Mouse (Mus musculus) layer of hippocampus, adult 8-10 months (tissue): ENCODE measurements at regions not wholly inside any gene's neighbourhood (a gene's known extent, or its start where the extent isn't known, plus 50 kb on each side); places are given as distances from the start of the nearest gene placed in this dataset.
A peak's percentile ranks its signal among the peaks of the same experiment; 100 is the strongest.

Experiments used
- DNase-seq, 2 experiments: peaks; one replicate each; pipeline ENCODE4 v3.0.0; 2022; ENCODE audit warnings: low spot score in 2 of 2

DNA sequence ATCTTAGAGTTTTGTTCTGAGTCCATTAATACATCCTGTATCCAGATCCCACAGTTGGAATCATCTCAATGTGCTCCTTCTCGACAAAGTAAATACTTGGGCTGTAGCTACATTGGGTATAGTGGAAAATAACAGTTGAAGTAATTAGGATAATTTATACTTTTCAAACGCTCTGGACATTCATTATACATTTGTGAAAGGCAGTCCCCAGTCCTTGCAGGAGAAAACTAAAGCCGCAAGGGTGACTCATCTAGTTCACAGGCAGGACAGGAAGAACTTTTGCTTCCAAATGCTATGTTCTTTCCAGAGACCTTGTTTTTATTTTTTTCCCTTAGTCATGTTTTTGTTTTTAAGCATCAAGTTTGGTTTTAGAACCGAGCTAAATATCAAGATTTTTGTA, 218.8 kb downstream of the Gpr37 start:
- no peak for DNase-seq

DNA sequence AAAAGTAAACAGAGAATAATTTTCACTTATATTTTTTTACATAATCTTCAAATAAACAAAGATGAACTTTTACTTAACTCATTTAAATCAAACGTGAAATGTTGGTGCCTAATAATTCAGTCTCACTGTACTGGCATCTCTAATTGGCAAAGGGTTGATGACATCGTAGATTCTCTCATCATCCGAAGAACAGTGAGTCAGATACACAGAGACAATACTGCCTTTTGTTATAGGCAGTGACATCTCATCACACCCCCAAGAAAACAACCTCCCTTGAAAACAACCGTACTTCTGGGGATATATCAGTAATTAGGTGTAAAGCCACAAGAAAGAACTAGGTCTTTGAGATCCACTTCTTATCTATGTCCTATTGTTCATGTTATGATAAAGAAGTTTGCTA, 227.5 kb downstream of the Gpr37 start:
- DNase-seq, result no peak

DNA sequence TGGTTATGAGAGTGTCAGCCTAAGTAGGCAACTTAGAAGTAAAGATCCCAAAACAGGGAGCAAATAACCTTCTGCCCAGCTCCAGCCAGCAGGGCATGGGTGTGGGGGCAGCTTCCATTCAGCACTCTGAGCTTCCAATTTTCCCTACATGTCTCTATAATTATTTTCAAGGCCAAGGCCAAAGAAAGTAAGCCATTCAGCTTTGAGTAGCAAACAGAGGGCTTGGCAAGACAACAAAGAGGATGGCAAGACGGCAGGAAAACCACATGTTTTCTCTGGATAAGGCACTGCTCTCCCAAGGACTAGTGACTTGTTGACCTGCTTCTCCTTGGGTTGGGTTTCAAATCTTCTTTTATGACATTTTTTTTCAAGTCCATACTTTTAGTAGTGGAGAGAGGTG, 240.1 kb downstream of the Gpr37 start:
- DNase-seq, result no peak

DNA sequence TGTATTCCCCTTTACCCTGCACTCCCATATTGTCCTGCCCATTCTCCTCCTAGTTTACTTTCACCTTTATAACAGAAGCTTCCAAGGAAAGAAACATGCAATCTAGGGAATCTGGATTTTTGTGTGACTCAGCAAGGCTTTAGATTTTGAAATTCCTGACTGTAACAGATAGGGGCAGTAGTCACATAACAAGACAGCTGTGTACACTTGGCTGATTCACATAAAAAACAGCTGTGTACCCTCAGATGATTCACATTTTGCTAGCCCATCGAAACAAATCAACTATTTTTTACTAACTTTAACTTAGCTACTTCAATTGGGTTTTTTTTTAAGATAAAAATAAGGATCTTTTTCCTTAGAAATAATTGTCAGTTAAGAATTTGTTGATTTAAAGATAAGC, 240.6 kb downstream of the Gpr37 start:
- DNase-seq, result no peak

DNA sequence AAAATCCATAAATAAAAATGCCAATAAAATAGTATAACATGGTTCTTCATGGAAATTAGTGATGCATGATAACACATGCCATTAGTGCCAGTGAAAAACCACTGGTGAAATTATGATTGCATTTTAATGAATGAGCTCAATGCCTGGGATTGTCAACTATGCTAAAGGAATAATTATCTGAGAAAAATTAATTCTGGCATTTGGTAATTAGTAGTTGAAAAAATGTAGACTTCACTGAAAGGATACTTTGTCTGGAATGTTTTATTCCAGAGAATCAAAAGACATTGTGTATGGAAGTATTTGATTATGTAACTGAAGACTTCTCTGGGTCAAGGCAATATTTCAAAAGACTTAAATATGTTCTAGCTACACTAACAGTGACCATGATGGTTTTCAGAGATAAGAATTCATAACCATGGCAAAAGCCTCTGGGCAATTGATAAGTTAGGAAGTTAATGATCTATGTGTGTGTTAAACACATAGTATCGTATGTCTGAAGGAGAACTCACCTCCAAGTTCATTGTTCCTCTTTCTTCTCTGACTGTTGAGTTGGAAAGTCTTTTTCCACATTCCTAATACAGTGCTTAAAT, 245.1 kb downstream of the Gpr37 start:
- no peak for DNase-seq

DNA sequence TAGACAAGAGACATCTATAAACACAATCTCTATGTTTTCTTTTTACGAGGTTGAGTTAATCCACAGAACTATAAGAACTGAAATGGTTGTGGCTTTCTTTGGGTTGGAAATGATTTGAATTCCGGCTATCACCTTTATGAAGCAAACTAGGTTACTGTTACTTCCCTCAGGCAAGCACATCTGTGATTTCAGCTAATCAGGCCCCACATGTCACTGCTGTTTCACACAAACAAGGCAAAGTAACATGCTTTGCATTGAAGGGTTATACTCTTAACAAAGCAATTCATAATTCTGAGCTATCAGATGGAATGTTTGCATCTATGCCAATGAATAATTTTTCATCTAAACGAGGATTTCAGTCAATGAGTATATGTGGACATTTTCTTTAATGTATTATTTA, 246.4 kb downstream of the Gpr37 start:
- no peak for DNase-seq

DNA sequence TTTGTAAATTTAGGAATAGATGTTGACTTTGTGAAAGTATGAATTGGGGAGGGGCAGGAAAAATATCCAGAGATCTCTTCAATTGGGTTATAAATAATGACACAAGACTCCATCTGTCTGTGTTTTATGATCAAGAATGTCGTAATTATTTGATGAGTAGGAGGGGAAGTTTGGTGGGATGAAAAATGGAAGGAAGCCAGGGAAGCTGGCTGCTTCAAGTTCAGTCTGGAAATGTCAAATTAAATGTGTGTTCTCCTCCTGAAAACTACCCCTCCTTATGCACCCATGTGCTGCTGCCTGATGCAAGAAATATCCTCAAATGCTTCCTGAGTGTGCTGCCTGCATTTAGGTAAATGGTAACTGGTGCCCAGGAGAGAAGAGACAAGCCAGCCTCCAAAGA, 246.8 kb downstream of the Gpr37 start:
- peak; percentile 50 to 70 for DNase-seq

DNA sequence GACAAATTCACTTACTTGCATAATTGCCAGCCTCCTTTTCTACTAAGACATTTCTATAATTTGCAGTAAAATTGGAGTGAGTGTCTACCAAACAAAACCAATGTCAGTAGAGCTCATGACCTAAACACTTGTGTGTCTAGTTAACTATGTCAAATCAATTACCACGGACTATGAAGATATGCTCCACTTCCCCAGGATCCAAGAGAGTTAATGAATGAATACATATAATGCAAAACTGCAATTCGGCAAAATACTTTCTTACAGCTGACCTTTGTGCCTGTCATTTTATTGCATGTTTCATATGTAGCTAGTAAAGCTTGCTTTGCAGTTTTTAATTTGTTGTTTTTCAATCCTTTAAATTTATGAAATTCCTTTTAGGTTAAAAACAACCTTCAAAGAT, 248.4 kb downstream of the Gpr37 start:
- no peak for DNase-seq

DNA sequence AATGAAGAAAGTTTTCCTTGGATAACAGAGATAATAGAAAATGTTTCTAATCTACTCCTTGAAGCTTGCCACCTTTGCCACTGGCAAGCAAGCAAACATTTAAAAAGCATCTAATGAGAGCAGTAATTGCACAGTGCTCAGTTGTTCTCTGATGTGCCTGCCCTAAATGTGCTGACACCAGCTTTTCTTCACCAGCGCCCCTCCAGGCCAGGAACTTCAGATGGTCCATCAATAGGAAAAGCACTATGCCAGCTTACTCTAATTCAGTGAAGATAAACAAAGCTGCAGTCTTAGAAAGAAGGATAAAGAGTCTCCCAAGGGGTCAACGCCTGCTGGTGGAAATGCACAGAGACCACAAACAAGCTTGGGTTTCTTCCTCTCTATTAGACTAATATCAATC, 252.7 kb downstream of the Gpr37 start:
- no peak for DNase-seq

DNA sequence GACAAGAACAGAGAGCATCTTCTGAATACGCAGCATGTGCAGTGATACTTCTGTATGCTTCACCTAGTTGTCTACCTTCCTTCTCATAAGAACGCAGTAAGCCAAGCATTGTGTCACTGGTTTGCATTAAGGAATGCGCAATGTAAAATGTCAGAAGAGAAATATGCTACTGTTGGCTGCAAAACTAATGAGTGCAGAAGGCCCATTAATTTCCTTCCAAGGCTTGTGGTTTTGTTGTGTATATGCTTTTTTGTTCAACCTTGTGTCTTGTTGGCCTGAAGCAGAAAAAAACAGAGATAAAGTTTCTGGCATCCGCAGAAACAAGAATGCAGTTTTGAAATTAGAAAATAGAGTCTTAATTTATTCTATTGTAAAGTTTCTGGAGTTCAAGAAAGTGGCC, 261.5 kb downstream of the Gpr37 start:
- no peak for DNase-seq

DNA sequence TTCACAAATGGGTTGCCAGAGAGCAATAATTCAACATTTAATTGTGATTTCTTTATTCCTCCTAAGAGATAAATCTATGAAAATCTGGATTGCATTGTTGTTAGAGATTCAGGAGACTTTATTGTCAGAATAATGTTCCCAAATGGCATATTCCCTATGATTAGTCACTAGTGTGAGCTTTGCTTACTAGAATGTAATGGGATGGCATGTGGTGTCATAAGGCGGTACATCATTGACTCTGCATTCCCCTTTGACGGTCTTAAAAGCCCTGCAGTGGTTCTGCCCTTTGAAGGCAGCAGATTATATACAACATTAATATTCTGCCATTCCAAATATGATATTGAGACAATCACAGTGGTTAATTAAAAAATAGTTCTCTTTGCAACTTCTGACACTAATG, 271.7 kb downstream of the Gpr37 start:
- no peak for DNase-seq

DNA sequence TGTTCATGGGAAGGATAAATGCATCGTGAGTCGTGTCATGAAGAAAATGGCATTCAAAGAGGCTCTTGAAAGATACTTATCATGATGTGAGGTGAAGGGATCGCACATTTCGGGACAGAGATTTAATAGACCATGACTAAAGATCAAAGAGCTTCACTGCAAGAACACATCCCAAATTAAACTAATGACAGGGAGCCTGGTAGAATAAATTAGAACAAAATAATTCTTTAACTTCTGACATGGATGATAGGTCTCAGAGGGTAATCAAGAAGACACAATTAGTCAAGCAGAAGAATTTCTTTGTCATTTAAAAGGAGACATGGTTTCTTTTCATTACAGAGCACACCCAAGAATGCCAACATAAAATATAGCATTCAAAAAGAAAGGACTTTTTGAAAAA, 300.7 kb downstream of the Gpr37 start:
- DNase-seq, result no peak
